Mouse (Mus musculus) bone marrow, adult 2 months (tissue): ENCODE measurements around the gene Nfe2. TPM values are rescaled to one million over a fixed set of nuclear protein-coding genes. Genes with fewer than 3 reads are reported as not detected.
"Not testable (repeated sequence)": the region's sequence is repeated elsewhere in the genome, so short reads cannot be mapped to it uniquely, and the experiment has no call there.

Experiments
- H3K27ac ChIP-seq: fragments of 200-500 bp; 2 replicates; pipeline ENCODE4 v1.5.1; 2012; ENCODE audit warnings: low read depth, mild to moderate bottlenecking, control low read depth, inconsistent platforms, low read length; ENCODE audit not compliant: control insufficient read depth, poor library complexity, insufficient read depth
- H3K4me1 ChIP-seq: fragments of 200-500 bp; 2 replicates; pipeline ENCODE4 v1.6.1; 2011; ENCODE audit warnings: low read length; ENCODE audit not compliant: control insufficient read depth, insufficient read depth
- H3K4me3 ChIP-seq: fragments of 200-500 bp; replicated peaks from 2 replicates; pipeline ENCODE3; 2011; ENCODE audit warnings: mild to moderate bottlenecking, low read depth, low read length, control low read depth; ENCODE audit not compliant: control insufficient read depth
- CTCF ChIP-seq: fragments of 200-500 bp; IDR thresholded peaks from 2 replicates; pipeline ENCODE4 v1.5.1; 2011; ENCODE audit warnings: low read length, control low read depth; ENCODE audit not compliant: control insufficient read depth, insufficient read depth
- POLR2A ChIP-seq: fragments of 200-500 bp; IDR thresholded peaks from 2 replicates; pipeline ENCODE4 v1.6.1; 2011; ENCODE audit warnings: low read depth, mild to moderate bottlenecking, control low read depth, low read length, borderline replicate concordance; ENCODE audit not compliant: control insufficient read depth
- WGBS: fragments of 180-500 bp; shearing (Covaris S2); methylation state at CpG from one replicate; pipeline ENCODE4 v1.1.7; 2018; 5-methylcytosine and 5-hydroxymethylcytosine counted together
- polyA plus RNA-seq: library from polyadenylated mRNA; stranded (reverse); fragments of >200 nt; gene quantifications from 2 replicates; pipeline ENCODE4 v1.2.4, GENCODE M21; 2011; ENCODE audit warnings: low replicate concordance; ENCODE audit not compliant: missing spikeins, insufficient read depth, insufficient read length

Gene Nfe2
- polyA plus RNA-seq, 1 experiment: 304 TPM

- WGBS: 23% methylated on average over 8 of the region's 8 CpGs
- H3K27ac ChIP-seq: no peak overlapping the region
- H3K4me1 ChIP-seq: peaks cover 1% of the 10 kb centered on the region; the same call in 1 of the 2 replicates
- TF ChIP-seq CTCF (no peak), POLR2A (no peak)
- H3K4me3 ChIP-seq: peak overlapping the region; percentile 49
These were observed 15.3 kb downstream of the Nfe2 start for GRCm38 (mm10) chr15:103242885-103243284.

GRCm38 (mm10) chr15:103241071-103242018 is 16.9 kb downstream of the Nfe2 start:
- peak overlapping the region; percentile 78 for H3K27ac ChIP-seq
- not testable (repeated sequence) for H3K4me1 ChIP-seq
- H3K4me3 ChIP-seq: peak overlapping the region; percentile 88
- under 1% methylated on average over 12 of the region's 12 CpGs for whole genome bisulfite sequencing

GRCm38 (mm10) chr15:103240160-103241028 is 17.8 kb downstream of the Nfe2 start, which contains the start of gene Hnrnpa1:
Hnrnpa1 (plus strand) TSS chr15:103240432.
- under 1% methylated on average over 47 of the region's 47 CpGs for WGBS
- no peaks in the 10 kb centered on the region for H3K4me1 ChIP-seq
- TF ChIP-seq CTCF (no peak), POLR2A (peak; percentile 53; the same call in 1 of the 2 replicates)
- H3K27ac ChIP-seq: peak within 1 kb of the TSS; percentile 78
- H3K4me3 ChIP-seq: peak within 1 kb of the TSS; percentile 88

- H3K4me3 ChIP-seq: peak within 1 kb of the TSS; percentile 88
- no peak for TF ChIP-seq CTCF
- peak; percentile 86; the same call in 1 of the 2 replicates for TF ChIP-seq POLR2A
- H3K4me1 ChIP-seq: no peaks in the 10 kb centered on the region
- under 1% methylated on average over 39 of the region's 39 CpGs for WGBS
- H3K27ac ChIP-seq: peak within 1 kb of the TSS; percentile 78
These were observed 18.5 kb downstream of the Nfe2 start, which contains the start of gene Cbx5 for GRCm38 (mm10) chr15:103239685-103240159. Cbx5 (minus strand) TSS chr15:103239816.

GRCm38 (mm10) chr15:103239130-103239684 is 19.0 kb downstream of the Nfe2 start:
- Histone ChIP-seq H3K27ac (peak overlapping the region; percentile 70), H3K4me1 (no peaks in the 10 kb centered on the region), H3K4me3 (peak overlapping the region; percentile 68)
- TF ChIP-seq CTCF (no peak), POLR2A (0 out of 2 replicates have a peak, but pooled peaks have one; percentile 21)
- WGBS: under 1% methylated on average over 26 of the region's 26 CpGs

GRCm38 (mm10) chr15:103237295-103237694 is 20.9 kb downstream of the Nfe2 start:
- TF ChIP-seq POLR2A: no peak
- no peak for TF ChIP-seq CTCF
- WGBS: 69% methylated on average over 7 of the region's 7 CpGs
- Histone ChIP-seq H3K27ac (no peak overlapping the region), H3K4me1 (no peaks in the 10 kb centered on the region), H3K4me3 (no peak overlapping the region)

GRCm38 (mm10) chr15:103233119-103233518 is 25.1 kb downstream of the Nfe2 start:
- TF ChIP-seq POLR2A: no peak
- TF ChIP-seq CTCF: no peak
- 73% methylated on average over 2 of the region's 2 CpGs for WGBS
- no peak overlapping the region for H3K4me3 ChIP-seq
- no peaks in the 10 kb centered on the region for H3K4me1 ChIP-seq
- H3K27ac ChIP-seq: no peak overlapping the region
